Mouse (Mus musculus): Measurements from ENCODE around the gene Fam45a.
"Not testable (repeated sequence)": the region's sequence is repeated elsewhere in the genome, so short reads cannot be mapped to it uniquely, and the experiment has no call there.

Gene Fam45a

DNA sequence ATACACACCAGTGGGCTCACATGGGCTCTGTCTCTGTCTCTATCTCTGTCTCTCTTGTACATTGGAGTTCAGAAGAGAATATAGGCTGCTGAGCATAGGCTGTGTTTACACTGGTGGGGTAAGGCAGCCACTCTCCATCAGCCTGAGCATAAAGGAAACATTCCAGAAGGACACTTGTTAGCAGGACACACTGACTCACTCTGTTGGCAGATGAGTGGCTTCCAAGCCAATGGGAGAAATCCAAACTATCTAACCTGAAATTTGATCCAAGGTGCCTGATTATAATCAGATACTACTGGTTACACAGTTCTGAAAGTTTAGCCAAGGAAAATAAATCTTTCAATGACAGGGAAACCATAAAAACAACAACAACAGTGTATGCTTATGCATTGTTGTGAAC lies 34.3 kb downstream of the Fam45a start:
- CTCF ChIA-PET = no interaction called here

- CTCF ChIA-PET = no interaction called here
These were observed 49.7 kb downstream of the Fam45a start, which contains the start of gene Sfxn4 for GRCm38 (mm10) chr19:60860868-60861700. Gene Sfxn4 (minus strand): TSS chr19:60861479.

- CTCF ChIA-PET = not testable (repeated sequence)
These were observed 54.8 kb downstream of the Fam45a start for GRCm38 (mm10) chr19:60866169-60866568.

DNA sequence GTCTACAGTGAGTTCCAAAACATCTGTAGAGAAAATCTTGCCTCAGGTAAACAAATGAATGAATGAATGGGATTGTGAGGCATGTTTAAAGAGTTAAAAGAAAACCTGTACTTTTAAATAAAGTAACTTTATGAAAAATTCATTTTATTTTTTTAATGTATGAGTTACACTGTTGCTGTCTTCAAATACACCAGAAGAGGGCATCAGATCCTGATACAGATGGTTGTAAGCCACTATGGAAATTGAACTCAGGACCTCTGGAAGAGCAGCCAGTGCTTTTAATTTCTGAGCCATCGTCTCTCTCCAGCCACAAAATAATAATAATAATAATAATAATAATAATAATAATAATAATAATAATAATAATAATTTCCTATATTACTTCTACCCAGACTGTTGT lies 59.1 kb downstream of the Fam45a start:
- CTCF ChIA-PET = interaction anchor here (0.7 kb wide), 1 partner anchor 77 kb away, joined by 3 read pairs; no protein-coding TSS in a partner anchor

GRCm38 (mm10) chr19:60871366-60871765 lies 60.0 kb downstream of the Fam45a start:
- CTCF ChIA-PET = interaction anchor here (1.3 kb wide), 1 partner anchor 18 kb away, joined by 4 read pairs; no protein-coding TSS in a partner anchor

- CTCF ChIA-PET = interaction anchor here (1.3 kb wide), 1 partner anchor 17 kb away, joined by 4 read pairs; no protein-coding TSS in a partner anchor
These were observed 60.9 kb downstream of the Fam45a start for GRCm38 (mm10) chr19:60872272-60872671.

GRCm38 (mm10) chr19:60873501-60873900 lies 62.1 kb downstream of the Fam45a start:
- CTCF ChIA-PET = no interaction called here

DNA sequence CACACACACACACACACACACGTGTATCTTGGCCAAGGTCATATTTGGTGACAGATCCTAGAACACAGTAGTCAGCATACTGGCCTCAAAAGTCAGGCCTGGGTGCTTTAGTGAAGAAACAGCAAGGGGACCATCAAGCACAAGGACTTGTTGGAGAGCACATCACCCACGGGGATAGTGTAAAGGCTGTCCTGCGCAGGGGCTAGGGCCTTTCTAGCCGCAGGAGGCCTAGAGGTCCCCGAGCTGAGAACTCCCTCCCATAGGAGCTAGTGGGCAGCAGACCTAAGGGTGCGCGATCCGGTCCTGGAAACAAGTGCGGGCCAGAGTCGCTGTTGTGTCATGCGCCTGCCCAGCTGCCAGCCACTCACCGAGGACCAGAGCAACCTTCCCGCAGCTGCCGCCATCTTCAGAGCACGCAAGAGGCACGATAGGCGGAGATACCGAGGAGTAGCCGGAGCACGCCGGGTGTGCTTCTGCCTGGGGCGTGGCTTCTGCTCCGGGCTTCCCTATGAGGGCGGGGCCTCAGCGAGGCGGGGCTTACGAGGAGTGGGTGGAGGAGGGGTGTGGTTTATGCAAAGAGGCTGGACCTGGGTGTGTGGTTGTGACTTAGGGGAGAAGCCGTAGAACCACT lies 62.8 kb downstream of the Fam45a start, which contains the start of gene Prdx3:
Gene Prdx3 (minus strand): TSS at position 493 of the 631 bp plus-strand sequence.
- CTCF ChIA-PET = no interaction called here

GRCm38 (mm10) chr19:60883129-60883528 lies 71.7 kb downstream of the Fam45a start:
- CTCF ChIA-PET = no interaction called here

Data from spleen, embryonic (tissue).